In the genomic region with DNA sequence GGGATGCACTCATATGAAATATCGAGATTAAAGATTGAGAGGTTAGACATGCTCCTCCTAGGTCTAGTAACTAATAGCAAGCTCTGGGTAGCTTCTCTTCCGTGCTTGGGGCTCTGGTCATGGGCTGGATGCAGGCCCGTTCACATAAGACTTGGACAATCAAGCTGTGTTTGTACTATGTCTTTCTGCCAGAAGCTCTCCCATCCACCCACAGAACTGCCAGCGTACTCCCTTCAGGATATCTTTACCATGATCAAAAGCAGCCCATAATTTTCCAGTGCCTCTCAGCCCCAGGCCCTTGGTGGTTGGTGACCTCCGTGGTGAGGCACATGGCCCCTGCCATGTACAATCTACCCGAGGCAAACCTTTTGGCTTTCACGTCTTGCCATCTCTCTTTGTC, we compare ENCODE assay signal across 19 mouse cellular contexts. TPM values are rescaled to one million over a fixed set of nuclear protein-coding genes. Genes with fewer than 3 reads are reported as not detected.
A peak's percentile ranks its signal among the peaks of the same experiment; 100 is the strongest.
DNase-seq lines count a peak whose midpoint lies in the region; ATAC-seq and TF ChIP-seq lines count a peak whose summit lies in the region.
"Had no signal": no experiment of that assay in that cellular context is flagged by ENCODE, and none has a peak within 500 bp of the region (broad histone marks: within the 10 kb centered on the region; RNA-seq: fewer than 3 reads in every experiment).

No protein-coding gene starts in this region.

- no peak for ATAC-seq in kidney, embryonic 16.5 days (ENCODE audit: low FRiP score, low TSS enrichment)
- no peak for ATAC-seq in stomach, postnatal 0 days (ENCODE audit: low FRiP score, low TSS enrichment)
- ATAC-seq: hindbrain, embryonic 16.5 days; intestine, postnatal 0 days had no signal

- intact Hi-C loops in heart, adult 2 months (cut with DNase I): loop anchor here (5.0 kb wide), 1 partner anchor 35 kb away; a partner anchor contains a TSS
- intact Hi-C loops in left cerebral cortex, postnatal 14 days (cut with DNase I): no loop called here

- H3K9me3 ChIP-seq in kidney, embryonic 16.5 days (ENCODE audit: low read length): no peaks in the 10 kb centered on the region
- H3K9me3 ChIP-seq in stomach, postnatal 0 days (ENCODE audit: control insufficient read depth, low read length): no peaks in the 10 kb centered on the region
- H3K9me3 ChIP-seq: forebrain, embryonic 12.5 days; neural tube, embryonic 15.5 days had no signal

- no peak overlapping the region; the same call in 1 of the 2 replicates for H3K27ac ChIP-seq in heart, adult 2 months
- H3K27ac ChIP-seq in kidney, embryonic 16.5 days (ENCODE audit: low read length): peak overlapping the region; percentile 48
- H3K27ac ChIP-seq in stomach, postnatal 0 days (replicated peaks): 0 out of 2 replicates have a peak overlapping the region, but pooled peaks have one; percentile 19
- H3K27ac ChIP-seq: forebrain, embryonic 12.5 days; neural tube, embryonic 15.5 days had no signal

- no peak overlapping the region for H3K4me2 ChIP-seq in kidney, embryonic 16.5 days (replicated peaks; ENCODE audit: low read depth, low read length)
- H3K4me2 ChIP-seq in stomach, postnatal 0 days (replicated peaks; ENCODE audit: low read depth): no peak overlapping the region
- H3K4me2 ChIP-seq: forebrain, embryonic 12.5 days; neural tube, embryonic 15.5 days had no signal

- H3K9ac ChIP-seq in heart, adult 2 months (ENCODE audit: low read depth, low read length): no peak overlapping the region
- H3K9ac ChIP-seq in kidney, embryonic 16.5 days (replicated peaks; ENCODE audit: low read length): no peak overlapping the region
- no peak overlapping the region for H3K9ac ChIP-seq in stomach, postnatal 0 days (ENCODE audit: low read length)
- H3K9ac ChIP-seq: forebrain, embryonic 12.5 days; neural tube, embryonic 15.5 days had no signal

- H3K36me3 ChIP-seq in heart, adult 2 months (ENCODE audit: control insufficient read depth, insufficient read depth, low read length): peaks cover 9% of the 10 kb centered on the region
- H3K36me3 ChIP-seq in kidney, embryonic 16.5 days (ENCODE audit: insufficient read depth, low read length): no peaks in the 10 kb centered on the region
- no peaks in the 10 kb centered on the region for H3K36me3 ChIP-seq in stomach, postnatal 0 days (ENCODE audit: control insufficient read depth, insufficient read depth, low read length)
- H3K36me3 ChIP-seq: forebrain, embryonic 12.5 days; neural tube, embryonic 15.5 days had no signal

- no peak for TF ChIP-seq POLR2A in heart, adult 2 months (IDR thresholded peaks at IDR 0.05; ENCODE audit: insufficient read depth, low read depth, low read length)

- no peak for TF ChIP-seq CTCF in heart, adult 2 months (IDR thresholded peaks at IDR 0.05)
- TF ChIP-seq CTCF in stomach, postnatal 0 days (IDR thresholded peaks at IDR 0.05; ENCODE audit: low read depth): no peak

- 79% methylated on average over 7 of the region's 7 CpGs for WGBS in heart, adult 2 months
- 58% methylated on average over 7 of the region's 7 CpGs for WGBS in kidney, embryonic 16.5 days
- WGBS in stomach, postnatal 0 days: 58% methylated on average over 7 of the region's 7 CpGs

- DNase-seq in heart, adult 11 months: peak; percentile 94
- no peak for DNase-seq in heart, adult 2 months
- no peak for DNase-seq in kidney, adult 8-10 months
- DNase-seq in lung, postnatal 14 days: peak; percentile 17
- DNase-seq in lung, adult 18-20 months: no peak
- DNase-seq in stomach, postnatal 0 days (ENCODE audit: low spot score): no peak
- DNase-seq in left cerebral cortex, postnatal 14 days (ENCODE audit: low spot score in 2 of 2): no peak
- DNase-seq: gastrocnemius, postnatal 25 days; layer of hippocampus, postnatal 36 days; midbrain, embryonic 14.5 days; right cerebral cortex, postnatal 25 days; thymus, postnatal 4 days had no signal

- no peak overlapping the region for H3K4me3 ChIP-seq in heart, adult 2 months
- H3K4me3 ChIP-seq in kidney, embryonic 16.5 days (ENCODE audit: low read length): no peak overlapping the region
- no peak overlapping the region for H3K4me3 ChIP-seq in stomach, postnatal 0 days (ENCODE audit: low read depth, low read length)
- H3K4me3 ChIP-seq: forebrain, embryonic 12.5 days; myocyte; neural tube, embryonic 15.5 days had no signal

- no peaks in the 10 kb centered on the region for H3K27me3 ChIP-seq in heart, adult 2 months (ENCODE audit: control insufficient read depth, insufficient read depth, low read length)
- H3K27me3 ChIP-seq in kidney, embryonic 16.5 days (ENCODE audit: insufficient read depth, low read length): no peaks in the 10 kb centered on the region
- no peaks in the 10 kb centered on the region for H3K27me3 ChIP-seq in stomach, postnatal 0 days (ENCODE audit: control insufficient read depth, insufficient read depth, low read length)
- H3K27me3 ChIP-seq: CH12.LX; forebrain, embryonic 12.5 days; neural tube, embryonic 15.5 days had no signal

- TF ChIP-seq EP300 in heart, adult 2 months (IDR thresholded peaks at IDR 0.05; ENCODE audit: insufficient read depth, low read depth, low read length): no peak
- TF ChIP-seq EP300 in stomach, postnatal 0 days (optimal IDR thresholded peaks at IDR 0.05): no peak

- 0 out of 2 replicates have a peak, but pooled peaks cover 2% of the 10 kb centered on the region for H3K79me2 ChIP-seq in heart, adult 2 months (replicated peaks; ENCODE audit: control insufficient read depth, insufficient read depth, low read length)

- H3K4me1 ChIP-seq in heart, adult 2 months (ENCODE audit: control insufficient read depth, insufficient read depth, low read length): peaks cover 30% of the 10 kb centered on the region
- peaks cover 34% of the 10 kb centered on the region for H3K4me1 ChIP-seq in kidney, embryonic 16.5 days (ENCODE audit: insufficient read depth, low read length)
- peaks cover 16% of the 10 kb centered on the region for H3K4me1 ChIP-seq in stomach, postnatal 0 days (replicated peaks; ENCODE audit: control insufficient read depth, insufficient read depth)

RNA-seq across cellular contexts. Expression of a gene that starts 33.3 kb away (rescaled TPM):
- total RNA-seq in heart, adult 2 months (2021): 10 to 100 TPM; 11.0 to 18.2 TPM
- polyA plus RNA-seq in heart, adult 2 months (2012; rRNA removed): 14.0 and 17.3 TPM in 2 replicates
- polyA plus RNA-seq in kidney, embryonic 16.5 days (2015; fragmentation: Nextera tagmentation; extraction: Ambion mirVana): 2.3 and 2.8 TPM in 2 replicates
- polyA plus RNA-seq in stomach, postnatal 0 days (2015; fragmentation: Nextera tagmentation; extraction: Ambion mirVana): 1.2 and 1.6 TPM in 2 replicates
- total RNA-seq in left cerebral cortex, postnatal 14 days (2021): 10 to 100 TPM; 82.2 to 96.9 TPM

Comparison
In these comparisons a context has a peak if more than half of its experiments do, and no peak if none do; other contexts are left out.
1. DNase-seq: peak in heart, adult 11 months (single experiment) and lung, postnatal 14 days (single experiment); none in heart, adult 2 months (0 of 2), kidney, adult 8-10 months (0 of 2), lung, adult 18-20 months (0 of 2), stomach, postnatal 0 days (single experiment) and left cerebral cortex, postnatal 14 days (0 of 2).